Mouse (Mus musculus) embryonic facial prominence, embryonic 14.5 days (tissue): Measurements from ENCODE around the gene Snx13. TPM values are rescaled to one million over a fixed set of nuclear protein-coding genes. Genes with fewer than 3 reads are reported as not detected.

Source experiments
- ATAC-seq: fragments of 200-750 bp; cut with Nextera tagmentation; 2 replicates; pipeline ENCODE4 v1.8.0; 2017; ENCODE audit warnings: low read depth, moderate number of reproducible peaks, moderate TSS enrichment
- DNase-seq: peaks from one replicate; pipeline ENCODE4 v3.0.0-alpha.2; 2015; ENCODE audit warnings: low spot score
- H3K27ac ChIP-seq: fragments of 300-500 bp; sonication (generic); replicated peaks from 2 replicates; pipeline ENCODE4 v1.5.1; 2014; ENCODE audit warnings: low read depth, mild to moderate bottlenecking, low read length, moderate library complexity
- H3K27me3 ChIP-seq: fragments of 300-500 bp; sonication (generic); replicated peaks from 2 replicates; pipeline ENCODE4 v1.6.1; 2014; ENCODE audit warnings: low read length; ENCODE audit not compliant: control insufficient read depth, insufficient read depth
- H3K36me3 ChIP-seq: fragments of 300-500 bp; sonication (generic); 2 replicates; pipeline ENCODE4 v1.6.1; 2014; ENCODE audit warnings: low read length, mixed read lengths; ENCODE audit not compliant: control insufficient read depth, insufficient read depth
- H3K4me1 ChIP-seq: fragments of 300-500 bp; sonication (generic); 2 replicates; pipeline ENCODE4 v1.6.1; 2014; ENCODE audit warnings: antibody characterized with exemption, low read length; ENCODE audit not compliant: control insufficient read depth, insufficient read depth
- H3K4me2 ChIP-seq: fragments of 300-500 bp; sonication (generic); 2 replicates; pipeline ENCODE4 v1.6.1; 2014; ENCODE audit warnings: low read depth, mild to moderate bottlenecking, low read length, moderate library complexity, mixed read lengths
- H3K4me3 ChIP-seq: fragments of 300-500 bp; sonication (generic); 2 replicates; pipeline ENCODE4 v1.5.1; 2014; ENCODE audit warnings: low read depth, mild to moderate bottlenecking, low read length
- H3K9ac ChIP-seq: fragments of 300-500 bp; sonication (generic); 2 replicates; pipeline ENCODE4 v1.6.1; 2014; ENCODE audit warnings: low read depth, mild to moderate bottlenecking, low read length, moderate library complexity, mixed read lengths
- H3K9me3 ChIP-seq: fragments of 300-500 bp; sonication (generic); 2 replicates; pipeline ENCODE4 v1.6.1; 2016; ENCODE audit warnings: low read length; ENCODE audit not compliant: control insufficient read depth
- WGBS: fragments of 180-500 bp; shearing (Covaris S2); extraction: QIAGEN DNeasy Blood & Tissue Kit; methylation state at CpG from one replicate; pipeline ENCODE4 v1.1.7; 2014; 5-methylcytosine and 5-hydroxymethylcytosine counted together
- polyA plus RNA-seq: library from polyadenylated mRNA; unstranded; fragments of >200 nt; fragmentation: Nextera tagmentation; extraction: Ambion mirVana; gene quantifications from 2 replicates; pipeline ENCODE4 v1.2.1, GENCODE M21; 2014

Gene Snx13
- polyA plus RNA-seq, 1 experiment from 2014 or later, result 29.0 TPM

DNA sequence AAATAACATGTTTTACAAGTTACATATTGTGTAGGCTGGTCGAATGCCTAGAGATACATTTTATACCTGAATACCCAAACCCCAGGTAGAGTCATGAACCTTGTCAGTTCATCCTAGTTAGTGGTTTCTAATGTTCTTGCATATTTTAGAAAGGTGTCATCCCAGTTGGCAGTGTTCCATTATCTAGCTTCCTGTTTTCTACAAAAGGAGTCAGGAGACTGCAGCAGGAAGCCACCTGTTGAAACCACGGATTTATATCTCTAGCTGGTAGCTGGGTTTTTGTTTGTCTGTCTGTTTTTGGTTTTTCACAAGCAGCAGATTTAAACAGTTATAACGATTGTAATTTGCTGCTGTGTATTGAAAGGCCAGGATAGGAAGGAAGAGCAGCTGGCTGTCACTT is 76.6 kb downstream of the Snx13 start:
- peaks cover 24% of the 10 kb centered on the region for H3K36me3 ChIP-seq
- no peak overlapping the region for H3K9ac ChIP-seq
- no peak overlapping the region for H3K4me2 ChIP-seq
- H3K27ac ChIP-seq, result no peak overlapping the region
- no peaks in the 10 kb centered on the region for H3K9me3 ChIP-seq
- no peaks in the 10 kb centered on the region for H3K27me3 ChIP-seq
- no peak for ATAC-seq
- H3K4me1 ChIP-seq, result no peaks in the 10 kb centered on the region
- H3K4me3 ChIP-seq, result no peak overlapping the region
- WGBS, result 71% methylated on average over 3 of the region's 3 CpGs
- peak; percentile 17 for DNase-seq

DNA sequence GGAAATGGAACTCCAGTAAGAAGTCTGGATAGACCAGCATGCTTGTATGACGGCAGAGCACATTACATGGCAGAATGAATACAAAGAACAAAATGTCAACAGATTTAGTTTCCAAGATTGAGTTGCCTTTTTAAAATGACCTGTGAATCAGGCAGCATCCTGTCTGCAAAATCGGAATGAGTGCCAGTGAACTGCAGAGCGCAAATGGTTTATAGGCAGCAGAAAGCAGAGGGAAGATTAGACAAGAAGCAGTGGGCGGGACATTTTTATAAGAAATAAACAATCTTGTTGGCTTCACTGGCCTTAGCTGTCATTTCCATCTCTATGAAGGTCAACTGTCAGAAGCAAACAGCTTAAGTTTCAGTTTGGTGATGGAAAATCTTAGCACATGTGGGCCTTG is 106.2 kb downstream of the Snx13 start:
- Histone ChIP-seq H3K27me3 (no peaks in the 10 kb centered on the region), H3K9me3 (no peaks in the 10 kb centered on the region), H3K4me1 (no peaks in the 10 kb centered on the region), H3K36me3 (peaks cover 5% of the 10 kb centered on the region; the same call in 1 of the 2 replicates), H3K27ac (no peak overlapping the region), H3K9ac (no peak overlapping the region), H3K4me2 (no peak overlapping the region), H3K4me3 (no peak overlapping the region)
- ATAC-seq, result no peak
- WGBS, result 78% methylated on average over 4 of the region's 4 CpGs
- DNase-seq, result no peak

DNA sequence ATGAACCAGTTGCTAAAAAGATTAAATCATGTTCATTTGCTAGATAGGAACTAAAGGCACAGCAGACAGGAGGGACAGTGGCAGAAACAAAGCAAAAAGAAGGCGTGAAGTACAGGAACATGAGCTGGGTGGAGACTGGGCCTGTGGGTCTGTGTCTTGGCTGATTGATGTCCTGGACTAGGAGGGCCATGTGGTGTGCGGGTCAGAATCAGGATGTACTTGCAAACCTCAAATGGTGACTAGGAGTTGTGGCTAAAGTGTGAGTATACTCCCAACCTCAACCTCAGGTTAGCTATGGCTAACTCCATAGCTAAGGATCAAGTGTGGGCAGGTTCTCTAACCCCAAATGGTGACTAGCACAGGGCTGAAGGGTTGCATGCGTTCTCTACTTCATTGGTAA is 107.2 kb downstream of the Snx13 start:
- Histone ChIP-seq H3K9ac (no peak overlapping the region), H3K9me3 (no peaks in the 10 kb centered on the region), H3K4me1 (no peaks in the 10 kb centered on the region), H3K4me3 (no peak overlapping the region), H3K36me3 (no peaks in the 10 kb centered on the region), H3K27me3 (no peaks in the 10 kb centered on the region), H3K27ac (no peak overlapping the region), H3K4me2 (no peak overlapping the region)
- 76% methylated on average over 3 of the region's 3 CpGs for WGBS
- no peak for DNase-seq
- no peak for ATAC-seq

- Histone ChIP-seq H3K4me1 (no peaks in the 10 kb centered on the region), H3K27ac (no peak overlapping the region), H3K27me3 (no peaks in the 10 kb centered on the region), H3K9me3 (no peaks in the 10 kb centered on the region), H3K4me3 (no peak overlapping the region), H3K9ac (no peak overlapping the region), H3K4me2 (no peak overlapping the region), H3K36me3 (no peaks in the 10 kb centered on the region)
- DNase-seq (no peak), ATAC-seq (no peak)
- 58% methylated on average over 4 of the region's 4 CpGs for WGBS
Measured at GRCm38 (mm10) chr12:35157237-35157636, 110.3 kb downstream of the Snx13 start.

DNA sequence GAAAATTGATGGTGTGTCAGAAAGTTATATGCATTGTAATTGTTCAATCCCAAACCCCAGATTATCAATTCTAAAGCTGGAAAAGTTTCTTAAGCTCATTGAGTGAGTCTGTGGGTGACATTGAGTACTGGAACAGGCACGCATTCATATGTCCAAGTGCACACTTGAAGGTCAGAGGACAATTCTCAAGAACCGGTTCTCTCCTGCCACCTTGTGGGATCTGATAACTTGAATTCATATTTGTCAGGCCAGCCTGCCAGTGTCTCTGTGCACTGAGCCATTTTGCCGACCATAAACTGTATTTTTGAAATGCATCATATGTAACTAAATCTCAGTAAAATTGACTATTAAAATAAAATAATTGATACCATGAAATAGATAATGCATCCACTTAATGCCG is 114.7 kb downstream of the Snx13 start:
- no peaks in the 10 kb centered on the region for H3K27me3 ChIP-seq
- no peak overlapping the region for H3K4me2 ChIP-seq
- no peak overlapping the region for H3K4me3 ChIP-seq
- no peaks in the 10 kb centered on the region for H3K9me3 ChIP-seq
- no peaks in the 10 kb centered on the region for H3K36me3 ChIP-seq
- WGBS, result 68% methylated on average over 4 of the region's 4 CpGs
- ATAC-seq (no peak), DNase-seq (no peak)
- no peaks in the 10 kb centered on the region for H3K4me1 ChIP-seq
- H3K9ac ChIP-seq, result no peak overlapping the region
- H3K27ac ChIP-seq, result no peak overlapping the region

GRCm38 (mm10) chr12:35170275-35170674 is 123.3 kb downstream of the Snx13 start:
- WGBS, result 74% methylated on average over 4 of the region's 4 CpGs
- no peak for DNase-seq
- H3K9me3 ChIP-seq, result no peaks in the 10 kb centered on the region
- H3K36me3 ChIP-seq, result no peaks in the 10 kb centered on the region
- H3K4me3 ChIP-seq, result no peak overlapping the region
- no peak for ATAC-seq
- no peak overlapping the region for H3K27ac ChIP-seq
- H3K27me3 ChIP-seq, result no peaks in the 10 kb centered on the region
- no peak overlapping the region for H3K9ac ChIP-seq
- H3K4me1 ChIP-seq, result no peaks in the 10 kb centered on the region
- H3K4me2 ChIP-seq, result no peak overlapping the region

DNA sequence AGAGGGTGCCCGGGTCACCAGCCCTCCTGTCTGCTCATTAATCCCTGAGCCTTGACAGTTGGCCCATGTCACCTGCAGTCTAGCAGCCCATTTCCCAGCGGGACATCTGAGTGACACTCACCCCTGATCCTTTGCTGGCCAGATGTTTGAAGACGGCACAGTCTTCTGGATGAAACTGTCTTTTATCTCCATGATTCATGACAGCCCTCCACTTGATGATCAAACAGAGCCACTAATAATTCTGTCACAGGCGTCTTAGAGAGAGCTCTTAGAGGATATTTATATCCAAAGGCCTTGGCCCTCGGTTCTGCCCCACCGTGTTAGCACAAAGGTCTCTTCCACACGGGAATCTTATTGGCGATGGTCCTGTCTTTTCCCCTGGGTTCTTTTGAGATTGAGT is 129.0 kb downstream of the Snx13 start:
- no peak for ATAC-seq
- Histone ChIP-seq H3K9ac (no peak overlapping the region), H3K4me1 (no peaks in the 10 kb centered on the region), H3K36me3 (no peaks in the 10 kb centered on the region), H3K4me3 (no peak overlapping the region), H3K9me3 (no peaks in the 10 kb centered on the region), H3K27me3 (no peaks in the 10 kb centered on the region), H3K4me2 (no peak overlapping the region), H3K27ac (no peak overlapping the region)
- 44% methylated on average over 8 of the region's 8 CpGs for whole genome bisulfite sequencing
- DNase-seq, result no peak

GRCm38 (mm10) chr12:35176628-35177027 is 129.6 kb downstream of the Snx13 start:
- Histone ChIP-seq H3K4me2 (no peak overlapping the region), H3K9ac (no peak overlapping the region), H3K9me3 (no peaks in the 10 kb centered on the region), H3K4me1 (no peaks in the 10 kb centered on the region), H3K27me3 (no peaks in the 10 kb centered on the region), H3K36me3 (no peaks in the 10 kb centered on the region), H3K27ac (no peak overlapping the region), H3K4me3 (no peak overlapping the region)
- no peak for DNase-seq
- no peak for ATAC-seq
- 61% methylated on average over 3 of the region's 3 CpGs for WGBS

GRCm38 (mm10) chr12:35182675-35183074 is 135.7 kb downstream of the Snx13 start:
- no peaks in the 10 kb centered on the region for H3K4me1 ChIP-seq

More at GRCm38 (mm10) chr12:35182675-35183074, 135.7 kb downstream of the Snx13 start:
- H3K4me2 ChIP-seq, result no peak overlapping the region
- H3K27me3 ChIP-seq, result no peaks in the 10 kb centered on the region
- no peaks in the 10 kb centered on the region for H3K36me3 ChIP-seq
- H3K9me3 ChIP-seq, result no peaks in the 10 kb centered on the region
- ATAC-seq (peak; percentile 84), DNase-seq (peak; percentile 83)
- H3K9ac ChIP-seq, result no peak overlapping the region
- no peak overlapping the region for H3K27ac ChIP-seq
- WGBS, result 10% methylated on average over 3 of the region's 3 CpGs
- no peak overlapping the region for H3K4me3 ChIP-seq
